Mouse (Mus musculus) MEL (cell line): Measurements from ENCODE around the gene Slc16a13.

Experiments
- CTCF ChIP-seq, 3 experiments: IDR thresholded peaks in 2 of 3; conservative IDR thresholded peaks in 1 of 3; 2 replicates each; pipeline ENCODE4 v1.5.1; 2011 to 2012; ENCODE audit warnings: low read length in 3 of 3, low read depth in 2 of 3, mild to moderate bottlenecking in 2 of 3, improper control_type of control experiment in 1 of 3, inconsistent platforms in 1 of 3, mixed read lengths in 1 of 3, moderate library complexity in 1 of 3; ENCODE audit not compliant: control insufficient read depth in 1 of 3, insufficient read depth in 1 of 3, poor library complexity in 1 of 3, severe bottlenecking in 1 of 3
- ETS1 ChIP-seq: IDR thresholded peaks from 2 replicates; pipeline ENCODE4 v1.6.1; 2012; ENCODE audit warnings: low read depth, mild to moderate bottlenecking, inconsistent platforms, low read length, improper control_type of control experiment, moderate library complexity
- MAFK ChIP-seq: IDR thresholded peaks from 2 replicates; pipeline ENCODE4 v1.6.1; 2011; ENCODE audit warnings: low read depth, mild to moderate bottlenecking, low read length, improper control_type of control experiment, borderline replicate concordance
- MEF2A ChIP-seq: IDR thresholded peaks from 2 replicates; pipeline ENCODE4 v1.6.1; 2014; ENCODE audit warnings: low read depth, mild to moderate bottlenecking, inconsistent platforms, low read length, improper control_type of control experiment; ENCODE audit not compliant: poor library complexity, insufficient replicate concordance, severe bottlenecking; ENCODE audit errors: extremely low read depth
- NELFE ChIP-seq: IDR thresholded peaks from 2 replicates; pipeline ENCODE4 v1.6.1; 2011; ENCODE audit warnings: low read depth, low read length, improper control_type of control experiment
- POLR2AphosphoS5 ChIP-seq: IDR thresholded peaks from 2 replicates; pipeline ENCODE4 v1.6.1; 2012; ENCODE audit warnings: low read depth, borderline replicate concordance, mild to moderate bottlenecking, inconsistent platforms, low read length, moderate library complexity, mixed read lengths
- TAL1 ChIP-seq: IDR thresholded peaks from 2 replicates; pipeline ENCODE4 v1.6.1; 2012; ENCODE audit warnings: mild to moderate bottlenecking, inconsistent platforms, low read length, moderate library complexity, mixed read lengths

DNA sequence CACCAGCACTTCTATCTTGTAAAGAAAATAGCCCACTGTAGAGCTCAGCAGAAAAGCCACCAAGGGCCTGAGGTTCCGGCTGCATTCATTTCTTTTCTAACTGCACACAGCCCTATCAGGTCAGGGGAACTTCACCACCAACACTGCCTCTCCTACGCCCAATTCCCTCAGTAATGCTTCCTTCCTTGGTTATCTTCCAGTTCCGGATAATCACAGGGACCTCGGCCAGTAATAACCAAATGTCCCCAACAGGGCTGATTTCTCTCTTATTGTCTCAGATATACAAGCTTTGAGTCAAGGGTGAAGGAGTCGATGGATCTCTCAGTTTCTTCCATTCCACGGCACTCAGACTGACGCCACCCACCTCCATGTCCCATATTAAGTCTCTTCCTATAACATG lies 13.6 kb downstream of the Slc16a13 start:
- TF ChIP-seq ETS1 (no peak), TAL1 (no peak), MEF2A (no peak), CTCF (IDR thresholded peaks at IDR 0.05 in 2 of 3, conservative IDR thresholded peaks at IDR 0.05 in 1 of 3; ENCODE audit: control insufficient read depth in 1 of 3, insufficient read depth in 1 of 3, low read depth in 2 of 3, low read length in 3 of 3, poor library complexity in 1 of 3, severe bottlenecking in 1 of 3) (no peak), POLR2AphosphoS5 (no peak), MAFK (no peak), NELFE (no peak)
